Mouse (Mus musculus): ENCODE data around the gene Cbx4.

GRCm38 (mm10) chr11:119075805-119076204 is 10.2 kb downstream of the Cbx4 start:
- TF ChIP-seq CTCF (IDR thresholded peaks at IDR 0.05), result no peak
- TF ChIP-seq POLR2A (IDR thresholded peaks at IDR 0.05; ENCODE audit: insufficient read depth, low read depth, low read length), result no peak
